Mouse (Mus musculus) midbrain, embryonic 15.5 days (tissue): Measurements from ENCODE around the gene Tmem140. TPM values are rescaled to one million over a fixed set of nuclear protein-coding genes. Genes with fewer than 3 reads are reported as not detected.

ENCODE experiments used
- ATAC-seq: fragments of 200-750 bp; cut with Nextera tagmentation; replicated peaks from 2 replicates; pipeline ENCODE4 v1.8.0; 2017; ENCODE audit warnings: moderate TSS enrichment
- H3K27ac ChIP-seq: fragments of 300-500 bp; sonication (generic); 2 replicates; pipeline ENCODE4 v1.5.1; 2015; ENCODE audit warnings: mild to moderate bottlenecking, inconsistent platforms
- H3K27me3 ChIP-seq: fragments of 300-500 bp; sonication (generic); replicated peaks from 2 replicates; pipeline ENCODE4 v1.6.1; 2015; ENCODE audit warnings: inconsistent platforms
- H3K36me3 ChIP-seq: fragments of 300-500 bp; sonication (generic); replicated peaks from 2 replicates; pipeline ENCODE4 v1.6.1; 2015; ENCODE audit warnings: inconsistent platforms
- H3K4me1 ChIP-seq: fragments of 300-500 bp; sonication (generic); 2 replicates; pipeline ENCODE4 v1.6.1; 2015; ENCODE audit warnings: inconsistent platforms
- H3K4me2 ChIP-seq: fragments of 300-500 bp; sonication (generic); 2 replicates; pipeline ENCODE4 v1.6.1; 2015; ENCODE audit warnings: inconsistent platforms, mild to moderate bottlenecking, moderate library complexity
- H3K4me3 ChIP-seq: fragments of 300-500 bp; sonication (generic); 2 replicates; pipeline ENCODE4 v1.5.1; 2015; ENCODE audit warnings: mild to moderate bottlenecking, inconsistent platforms
- H3K9ac ChIP-seq: fragments of 300-500 bp; sonication (generic); 2 replicates; pipeline ENCODE4 v1.6.1; 2015; ENCODE audit warnings: mild to moderate bottlenecking, inconsistent platforms
- H3K9me3 ChIP-seq: fragments of 300-500 bp; sonication (generic); 2 replicates; pipeline ENCODE4 v1.6.1; 2016; ENCODE audit warnings: inconsistent platforms
- WGBS: fragments of 180-500 bp; shearing (Covaris S2); methylation state at CpG from one replicate; pipeline ENCODE4 v1.1.7; 2015; ENCODE audit warnings: mixed read lengths; 5-methylcytosine and 5-hydroxymethylcytosine counted together
- polyA plus RNA-seq: library from polyadenylated mRNA; unstranded; fragments of >200 nt; fragmentation: Nextera tagmentation; extraction: Ambion mirVana; gene quantifications from 2 replicates; pipeline ENCODE4 v1.2.1, GENCODE M21; 2015

The Tmem140 gene
- polyA plus RNA-seq, 1 experiment from 2014 or later = 1.5 TPM

GRCm38 (mm10) chr6:34879101-34879740, 16.3 kb downstream of the Tmem140 start:
- H3K36me3 ChIP-seq = 0 out of 2 replicates have a peak, but pooled peaks cover 4% of the 10 kb centered on the region
- H3K4me2 ChIP-seq = no peak overlapping the region
- ATAC-seq = no peak
- peaks cover 18% of the 10 kb centered on the region for H3K4me1 ChIP-seq
- no peak overlapping the region for H3K27ac ChIP-seq
- WGBS = 89% methylated on average over 16 of the region's 16 CpGs
- H3K27me3 ChIP-seq = no peaks in the 10 kb centered on the region
- no peaks in the 10 kb centered on the region for H3K9me3 ChIP-seq
- no peak overlapping the region for H3K9ac ChIP-seq
- no peak overlapping the region for H3K4me3 ChIP-seq

- no peaks in the 10 kb centered on the region for H3K27me3 ChIP-seq
- ATAC-seq = no peak
- H3K9me3 ChIP-seq = no peaks in the 10 kb centered on the region
- 0 out of 2 replicates have a peak, but pooled peaks cover 4% of the 10 kb centered on the region for H3K36me3 ChIP-seq
- peaks cover 18% of the 10 kb centered on the region for H3K4me1 ChIP-seq
- no peak overlapping the region for H3K27ac ChIP-seq
- H3K4me3 ChIP-seq = no peak overlapping the region
- H3K9ac ChIP-seq = no peak overlapping the region
- H3K4me2 ChIP-seq = no peak overlapping the region
- 52% methylated on average over 6 of the region's 6 CpGs for WGBS
Measured at GRCm38 (mm10) chr6:34879911-34880475, 17.0 kb downstream of the Tmem140 start.

DNA sequence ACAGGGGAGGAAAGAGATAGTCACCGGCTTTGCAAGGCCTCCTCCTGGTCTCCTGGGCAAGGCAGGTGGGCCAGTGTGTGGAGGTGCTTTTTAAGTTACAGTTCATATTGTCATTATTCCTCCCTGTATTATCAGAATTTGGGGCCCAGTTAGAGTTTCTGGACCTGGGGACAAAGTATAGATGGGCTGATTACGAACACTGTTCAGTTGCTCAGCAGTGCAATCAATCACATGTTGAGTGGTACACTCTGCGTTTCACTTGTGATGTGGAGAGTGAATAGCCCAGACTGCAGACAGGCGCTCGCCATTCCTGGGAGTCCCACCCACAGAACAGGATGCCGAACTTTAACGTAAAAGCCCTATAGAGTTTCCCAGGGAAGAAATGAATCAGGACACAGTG, 21.8 kb downstream of the Tmem140 start:
- H3K36me3 ChIP-seq = 0 out of 2 replicates have a peak, but pooled peaks cover 4% of the 10 kb centered on the region
- no peak for ATAC-seq
- no peak overlapping the region for H3K4me3 ChIP-seq
- no peaks in the 10 kb centered on the region for H3K9me3 ChIP-seq
- no peak overlapping the region for H3K27ac ChIP-seq
- no peaks in the 10 kb centered on the region for H3K27me3 ChIP-seq
- H3K9ac ChIP-seq = no peak overlapping the region
- H3K4me1 ChIP-seq = peaks cover 12% of the 10 kb centered on the region
- no peak overlapping the region for H3K4me2 ChIP-seq
- WGBS = 91% methylated on average over 7 of the region's 7 CpGs

DNA sequence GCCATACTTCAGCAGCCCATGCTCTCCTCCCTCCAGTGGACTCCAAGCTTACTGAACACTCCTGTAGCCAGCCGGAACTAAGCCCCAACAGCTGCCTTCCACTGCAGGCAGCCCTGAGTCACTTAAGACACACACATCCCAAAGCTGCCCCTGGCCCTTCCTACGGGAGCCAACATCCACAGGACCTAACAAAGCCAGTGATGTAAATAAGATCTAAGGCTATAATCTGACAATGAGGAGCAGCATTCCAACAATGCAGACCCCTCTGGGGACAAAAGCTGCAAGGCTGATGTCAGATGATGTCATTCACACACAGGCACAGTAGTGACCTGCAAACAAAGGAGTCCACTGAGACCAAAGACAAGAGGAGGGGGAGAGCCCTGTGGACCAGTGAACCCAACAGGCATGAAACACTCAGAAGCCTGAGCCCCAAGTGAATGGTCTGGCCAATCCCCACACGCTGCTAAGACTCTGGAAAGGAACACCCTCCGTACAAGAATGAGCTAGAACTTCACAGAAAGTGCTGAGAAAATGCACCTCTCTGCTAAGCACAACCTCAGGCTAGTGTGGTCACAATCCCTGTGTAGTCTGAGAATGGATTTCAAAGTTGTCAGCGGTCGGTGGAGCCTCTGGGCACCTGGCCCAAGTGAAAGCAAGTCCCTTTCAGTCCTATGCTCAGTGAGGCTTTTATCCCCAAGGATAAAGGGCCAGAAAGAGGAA, 24.3 kb downstream of the Tmem140 start:
- Histone ChIP-seq H3K9ac (no peak overlapping the region), H3K4me2 (no peak overlapping the region), H3K27ac (0 out of 2 replicates have a peak overlapping the region, but pooled peaks have one; percentile 1), H3K36me3 (peaks cover 13% of the 10 kb centered on the region; the same call in 1 of the 2 replicates), H3K9me3 (no peaks in the 10 kb centered on the region), H3K4me1 (peaks cover 12% of the 10 kb centered on the region), H3K4me3 (no peak overlapping the region), H3K27me3 (no peaks in the 10 kb centered on the region)
- WGBS = 17% methylated on average over 6 of the region's 6 CpGs
- peak; percentile 49 for ATAC-seq

GRCm38 (mm10) chr6:34889185-34889584, 26.2 kb downstream of the Tmem140 start:
- WGBS = 44% methylated on average over 4 of the region's 4 CpGs
- no peaks in the 10 kb centered on the region for H3K9me3 ChIP-seq
- H3K27ac ChIP-seq = no peak overlapping the region
- H3K4me2 ChIP-seq = no peak overlapping the region
- peaks cover 23% of the 10 kb centered on the region; the same call in 1 of the 2 replicates for H3K36me3 ChIP-seq
- peaks cover 12% of the 10 kb centered on the region for H3K4me1 ChIP-seq
- H3K4me3 ChIP-seq = no peak overlapping the region
- ATAC-seq = no peak
- H3K27me3 ChIP-seq = no peaks in the 10 kb centered on the region
- H3K9ac ChIP-seq = no peak overlapping the region

DNA sequence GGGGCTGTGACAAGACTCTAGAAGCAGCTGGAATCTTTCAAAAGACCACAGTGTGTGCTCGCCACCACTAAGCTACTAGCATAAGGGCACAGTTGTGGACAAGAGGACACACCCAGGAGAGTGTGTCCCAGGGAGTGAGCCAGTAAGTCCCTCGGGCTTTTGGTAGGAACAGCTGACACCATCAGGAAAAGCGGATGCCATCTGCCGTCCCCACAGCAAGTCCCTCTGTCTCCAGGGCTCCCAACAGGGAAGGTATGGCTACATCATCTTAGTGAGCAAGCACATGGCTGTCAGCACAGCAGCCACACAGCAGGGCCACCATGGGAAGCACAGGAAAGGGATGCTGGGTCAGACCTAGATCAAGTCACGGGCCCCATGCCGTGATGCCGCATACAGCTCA, 32.6 kb downstream of the Tmem140 start:
- H3K27ac ChIP-seq = no peak overlapping the region
- no peaks in the 10 kb centered on the region for H3K27me3 ChIP-seq
- H3K9ac ChIP-seq = no peak overlapping the region
- H3K4me2 ChIP-seq = no peak overlapping the region
- WGBS = 85% methylated on average over 7 of the region's 7 CpGs
- no peaks in the 10 kb centered on the region for H3K9me3 ChIP-seq
- no peak overlapping the region for H3K4me3 ChIP-seq
- H3K4me1 ChIP-seq = no peaks in the 10 kb centered on the region
- ATAC-seq = no peak
- peaks cover 34% of the 10 kb centered on the region; the same call in 1 of the 2 replicates for H3K36me3 ChIP-seq

GRCm38 (mm10) chr6:34896168-34896780, 33.3 kb downstream of the Tmem140 start:
- Histone ChIP-seq H3K9ac (no peak overlapping the region; the same call in 1 of the 2 replicates), H3K4me1 (no peaks in the 10 kb centered on the region), H3K27ac (no peak overlapping the region), H3K27me3 (no peaks in the 10 kb centered on the region), H3K9me3 (no peaks in the 10 kb centered on the region), H3K36me3 (peaks cover 33% of the 10 kb centered on the region; the same call in 1 of the 2 replicates), H3K4me2 (no peak overlapping the region), H3K4me3 (no peak overlapping the region)
- ATAC-seq = no peak
- 58% methylated on average over 16 of the region's 16 CpGs for WGBS

DNA sequence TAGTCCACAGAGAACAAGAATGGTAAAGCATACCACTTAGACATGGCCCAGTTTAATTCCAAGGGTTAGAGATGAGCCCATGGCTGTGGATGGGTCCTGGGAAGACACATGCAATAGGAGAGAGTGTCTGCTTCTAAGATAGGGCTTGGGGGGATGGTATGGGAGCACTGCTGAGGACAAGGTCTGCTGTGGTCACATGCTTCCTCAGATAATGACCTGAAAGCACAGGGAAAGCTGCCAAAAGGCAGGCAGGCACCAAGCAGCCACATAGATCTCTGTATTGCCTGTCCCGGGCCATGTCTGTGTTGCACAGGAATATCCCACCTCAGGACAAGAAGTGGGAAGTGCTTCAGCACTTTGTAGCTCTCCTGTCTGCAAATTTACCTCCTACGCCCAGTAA, 36.2 kb downstream of the Tmem140 start:
- no peak overlapping the region for H3K4me3 ChIP-seq
- H3K9ac ChIP-seq = no peak overlapping the region
- 0 out of 2 replicates have a peak, but pooled peaks cover 3% of the 10 kb centered on the region for H3K4me1 ChIP-seq
- no peak for ATAC-seq
- H3K27me3 ChIP-seq = no peaks in the 10 kb centered on the region
- no peaks in the 10 kb centered on the region for H3K9me3 ChIP-seq
- H3K36me3 ChIP-seq = peaks cover 16% of the 10 kb centered on the region; the same call in 1 of the 2 replicates
- no peak overlapping the region for H3K4me2 ChIP-seq
- 98% methylated on average over 2 of the region's 2 CpGs for WGBS
- H3K27ac ChIP-seq = no peak overlapping the region

DNA sequence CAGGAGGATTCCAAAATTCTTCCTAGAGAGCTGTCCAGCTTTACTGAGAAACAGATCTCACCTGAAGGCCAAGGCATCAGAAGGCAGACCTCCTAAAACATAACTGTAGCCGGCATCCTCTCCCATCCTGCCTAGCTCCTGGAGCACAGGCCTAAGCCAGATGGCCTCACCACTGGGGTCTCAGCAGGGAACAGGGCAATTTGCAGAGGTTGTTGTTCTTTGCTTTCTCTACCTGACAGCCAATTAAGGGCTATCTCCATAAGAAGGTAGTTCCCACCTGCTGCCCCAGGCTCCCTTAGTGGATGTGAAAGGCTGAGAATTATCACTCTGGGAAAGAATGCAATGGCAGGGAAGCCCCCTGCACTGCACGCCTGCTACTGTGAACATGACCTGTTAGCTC, 38.0 kb downstream of the Tmem140 start:
- WGBS = 76% methylated on average over 2 of the region's 2 CpGs
- no peak for ATAC-seq
- H3K4me1 ChIP-seq = 0 out of 2 replicates have a peak, but pooled peaks cover 3% of the 10 kb centered on the region
- no peak overlapping the region for H3K9ac ChIP-seq
- peaks cover 8% of the 10 kb centered on the region; the same call in 1 of the 2 replicates for H3K36me3 ChIP-seq
- H3K4me3 ChIP-seq = no peak overlapping the region
- no peaks in the 10 kb centered on the region for H3K9me3 ChIP-seq
- H3K4me2 ChIP-seq = no peak overlapping the region
- no peaks in the 10 kb centered on the region for H3K27me3 ChIP-seq
- no peak overlapping the region for H3K27ac ChIP-seq

DNA sequence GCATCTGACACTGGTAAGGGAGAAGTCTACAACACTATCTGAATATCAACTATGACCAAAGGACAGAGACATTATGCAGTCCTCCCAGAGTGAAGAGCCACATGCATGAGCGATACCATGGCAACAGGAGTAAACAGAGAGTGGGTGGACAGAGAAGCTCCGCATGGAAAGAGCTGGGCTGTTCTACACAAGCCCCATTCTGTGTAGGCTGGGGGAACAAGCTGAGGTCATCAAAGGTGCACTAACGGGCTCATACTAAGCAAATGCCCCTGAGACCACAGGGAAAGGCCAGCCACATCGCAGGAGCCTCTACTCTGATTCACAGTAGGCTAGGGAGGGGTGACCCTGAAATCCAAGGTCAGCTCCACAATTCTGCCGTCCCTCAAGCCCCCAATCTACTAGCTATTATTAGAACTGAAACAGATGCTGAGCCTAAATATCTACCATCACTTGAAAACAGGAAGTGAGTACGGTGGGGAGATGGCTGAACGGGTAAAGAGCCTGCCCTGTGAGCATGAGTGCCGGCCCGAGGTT, 39.0 kb downstream of the Tmem140 start:
- peaks cover 13% of the 10 kb centered on the region; the same call in 1 of the 2 replicates for H3K36me3 ChIP-seq
- ATAC-seq = no peak
- WGBS = 63% methylated on average over 9 of the region's 9 CpGs

DNA sequence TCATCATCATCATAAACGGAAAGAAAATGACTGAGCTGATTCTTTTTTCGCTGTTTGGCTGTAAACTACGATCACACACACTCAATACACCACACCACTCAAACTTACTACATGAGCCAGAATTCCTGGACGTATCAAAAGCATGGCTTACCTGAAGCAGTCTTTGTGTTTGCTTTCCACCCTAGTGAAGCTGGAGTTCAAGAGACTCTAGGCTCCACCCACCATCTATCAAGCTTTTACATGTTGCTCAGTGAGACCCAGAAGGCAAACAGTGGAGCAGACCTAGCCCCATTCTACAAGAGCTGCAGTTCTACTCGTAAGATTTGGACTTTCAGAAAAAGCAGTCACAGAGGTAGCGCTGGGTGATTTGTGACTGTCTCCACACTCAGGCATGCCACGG, 39.6 kb downstream of the Tmem140 start:
- 93% methylated on average over 7 of the region's 7 CpGs for WGBS
- no peak overlapping the region for H3K4me3 ChIP-seq
- no peaks in the 10 kb centered on the region for H3K27me3 ChIP-seq
- peaks cover 15% of the 10 kb centered on the region; the same call in 1 of the 2 replicates for H3K36me3 ChIP-seq
- ATAC-seq = no peak
- 0 out of 2 replicates have a peak, but pooled peaks cover 3% of the 10 kb centered on the region for H3K4me1 ChIP-seq
- no peak overlapping the region for H3K27ac ChIP-seq
- no peak overlapping the region for H3K9ac ChIP-seq
- no peaks in the 10 kb centered on the region for H3K9me3 ChIP-seq
- no peak overlapping the region for H3K4me2 ChIP-seq

More for the DNA sequence above, 39.0 kb downstream of the Tmem140 start:
- Histone ChIP-seq H3K9ac (no peak overlapping the region), H3K4me2 (no peak overlapping the region), H3K27me3 (no peaks in the 10 kb centered on the region), H3K4me1 (0 out of 2 replicates have a peak, but pooled peaks cover 3% of the 10 kb centered on the region), H3K9me3 (no peaks in the 10 kb centered on the region), H3K4me3 (no peak overlapping the region), H3K27ac (no peak overlapping the region)

DNA sequence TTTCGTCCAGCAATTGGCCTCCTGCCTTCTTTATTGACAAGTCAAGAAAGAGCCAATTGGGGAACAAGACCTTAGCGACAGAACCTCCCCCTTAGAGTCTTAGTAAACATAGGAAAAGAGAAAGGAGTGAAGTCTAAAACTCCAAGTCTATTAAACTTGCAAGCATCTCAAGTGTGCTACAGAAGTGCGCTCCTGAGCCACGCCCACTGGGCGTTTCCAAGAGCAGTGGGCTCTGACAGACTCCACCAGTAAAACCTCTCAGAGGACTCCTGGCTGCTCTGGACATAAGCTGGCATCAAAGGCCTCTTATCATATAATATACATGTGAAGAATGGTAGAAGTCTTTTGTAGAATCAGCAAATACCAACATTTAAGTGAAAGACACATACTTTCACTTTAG, 40.5 kb downstream of the Tmem140 start:
- H3K27ac ChIP-seq = no peak overlapping the region
- no peak for ATAC-seq
- H3K27me3 ChIP-seq = no peaks in the 10 kb centered on the region
- H3K4me3 ChIP-seq = no peak overlapping the region
- peaks cover 15% of the 10 kb centered on the region; the same call in 1 of the 2 replicates for H3K36me3 ChIP-seq
- H3K9me3 ChIP-seq = no peaks in the 10 kb centered on the region
- 86% methylated on average over 5 of the region's 5 CpGs for WGBS
- H3K9ac ChIP-seq = no peak overlapping the region
- H3K4me2 ChIP-seq = no peak overlapping the region
- 0 out of 2 replicates have a peak, but pooled peaks cover 3% of the 10 kb centered on the region for H3K4me1 ChIP-seq
